Mouse (Mus musculus): ENCODE data around the gene Ran. TPM values are rescaled to one million over a fixed set of nuclear protein-coding genes. Genes with fewer than 3 reads are reported as not detected.
"Not testable (repeated sequence)": the region's sequence is repeated elsewhere in the genome, so short reads cannot be mapped to it uniquely, and the experiment has no call there.

Gene Ran
- total RNA-seq (2017) = 494 and 900 TPM in 2 replicates

GRCm38 (mm10) chr5:129019497-129020299 is at the start of gene Ran:
Ran (plus strand) TSS chr5:129020069.
- ATAC-seq (replicated peaks; ENCODE audit: low read depth, poor library complexity, severe bottlenecking) = peak; percentile 73

GRCm38 (mm10) chr5:128970878-128971277 is 49.0 kb upstream of the Ran start:
- peak; percentile 16; the same call in 1 of the 2 replicates for ATAC-seq (replicated peaks; ENCODE audit: low read depth, poor library complexity, severe bottlenecking)

GRCm38 (mm10) chr5:128971298-128971697 is 48.6 kb upstream of the Ran start:
- peak; percentile 93 for ATAC-seq (replicated peaks; ENCODE audit: low read depth, poor library complexity, severe bottlenecking)

GRCm38 (mm10) chr5:128976266-128976665 is 43.6 kb upstream of the Ran start:
- peak; percentile 74 for ATAC-seq (replicated peaks; ENCODE audit: low read depth, poor library complexity, severe bottlenecking)

GRCm38 (mm10) chr5:128977466-128977865 is 42.4 kb upstream of the Ran start:
- not testable (repeated sequence) for ATAC-seq (replicated peaks; ENCODE audit: low read depth, poor library complexity, severe bottlenecking)

GRCm38 (mm10) chr5:128978957-128979356 is 40.9 kb upstream of the Ran start:
- no peak for ATAC-seq (replicated peaks; ENCODE audit: low read depth, poor library complexity, severe bottlenecking)

GRCm38 (mm10) chr5:128980857-128981256 is 39.0 kb upstream of the Ran start:
- ATAC-seq (replicated peaks; ENCODE audit: low read depth, poor library complexity, severe bottlenecking) = no peak

GRCm38 (mm10) chr5:128981607-128982006 is 38.3 kb upstream of the Ran start:
- peak; percentile 91 for ATAC-seq (replicated peaks; ENCODE audit: low read depth, poor library complexity, severe bottlenecking)

GRCm38 (mm10) chr5:128984536-128984935 is 35.3 kb upstream of the Ran start:
- ATAC-seq (replicated peaks; ENCODE audit: low read depth, poor library complexity, severe bottlenecking) = no peak

- no peak for ATAC-seq (replicated peaks; ENCODE audit: low read depth, poor library complexity, severe bottlenecking)
Measured at GRCm38 (mm10) chr5:128985946-128986345, 33.9 kb upstream of the Ran start.

- ATAC-seq (replicated peaks; ENCODE audit: low read depth, poor library complexity, severe bottlenecking) = no peak
Measured at GRCm38 (mm10) chr5:128987141-128987954, 32.5 kb upstream of the Ran start.

- ATAC-seq (replicated peaks; ENCODE audit: low read depth, poor library complexity, severe bottlenecking) = peak; percentile 80
Measured at GRCm38 (mm10) chr5:129000706-129001468, 19.0 kb upstream of the Ran start.

GRCm38 (mm10) chr5:129002571-129003011 is 17.3 kb upstream of the Ran start:
- peak; percentile 68 for ATAC-seq (replicated peaks; ENCODE audit: low read depth, poor library complexity, severe bottlenecking)

- ATAC-seq (replicated peaks; ENCODE audit: low read depth, poor library complexity, severe bottlenecking) = no peak
Measured at GRCm38 (mm10) chr5:129005416-129005815, 14.5 kb upstream of the Ran start.

GRCm38 (mm10) chr5:129006031-129006788 is 13.7 kb upstream of the Ran start:
- no peak for ATAC-seq (replicated peaks; ENCODE audit: low read depth, poor library complexity, severe bottlenecking)

GRCm38 (mm10) chr5:129007105-129007957 is 12.5 kb upstream of the Ran start:
- peak; percentile 17; the same call in 1 of the 2 replicates for ATAC-seq (replicated peaks; ENCODE audit: low read depth, poor library complexity, severe bottlenecking)

- ATAC-seq (replicated peaks; ENCODE audit: low read depth, poor library complexity, severe bottlenecking) = peak; percentile 4
Measured at GRCm38 (mm10) chr5:129008008-129008407, 11.9 kb upstream of the Ran start.

GRCm38 (mm10) chr5:129008412-129008826 is 11.4 kb upstream of the Ran start, which contains the start of gene Stx2:
Stx2 (minus strand) TSS chr5:129008574.
- ATAC-seq (replicated peaks; ENCODE audit: low read depth, poor library complexity, severe bottlenecking) = peak; percentile 72

All from common myeloid progenitor, adult 5-6 weeks (primary cell).